Mouse (Mus musculus) heart, postnatal 4 days (tissue): ENCODE measurements at regions not wholly inside any gene's neighbourhood (a gene's known extent, or its start where the extent isn't known, plus 50 kb on each side); places are given as distances from the start of the nearest gene placed in this dataset.
A peak's percentile ranks its signal among the peaks of the same experiment; 100 is the strongest.

Source experiments
- DNase-seq: peaks from one replicate; pipeline ENCODE4 v3.0.0; 2021

- no peak for DNase-seq
These were observed 114.4 kb downstream of the Sox2 start for GRCm38 (mm10) chr3:34764559-34764958.

- no peak for DNase-seq
These were observed 114.9 kb downstream of the Sox2 start for GRCm38 (mm10) chr3:34765151-34765550.

GRCm38 (mm10) chr3:34769818-34770217, 119.6 kb downstream of the Sox2 start:
- no peak for DNase-seq

- no peak for DNase-seq
These were observed 120.1 kb downstream of the Sox2 start for GRCm38 (mm10) chr3:34770271-34770670.

GRCm38 (mm10) chr3:34772035-34772434, 121.8 kb downstream of the Sox2 start:
- no peak for DNase-seq

- peak; percentile 25 for DNase-seq
These were observed 123.6 kb downstream of the Sox2 start for GRCm38 (mm10) chr3:34773678-34774425.

GRCm38 (mm10) chr3:34781770-34782169, 131.6 kb downstream of the Sox2 start:
- DNase-seq, result no peak

- no peak for DNase-seq
These were observed 133.2 kb downstream of the Sox2 start for GRCm38 (mm10) chr3:34783398-34783797.

- no peak for DNase-seq
These were observed 137.0 kb downstream of the Sox2 start for GRCm38 (mm10) chr3:34787211-34787610.

- peak; percentile 52 for DNase-seq
These were observed 145.1 kb downstream of the Sox2 start for GRCm38 (mm10) chr3:34795103-34795983.

- DNase-seq, result no peak
These were observed 145.7 kb downstream of the Sox2 start for GRCm38 (mm10) chr3:34795984-34796266.

GRCm38 (mm10) chr3:34808833-34809232, 158.6 kb downstream of the Sox2 start:
- DNase-seq, result no peak

- no peak for DNase-seq
These were observed 161.5 kb downstream of the Sox2 start for GRCm38 (mm10) chr3:34811753-34812152.

- DNase-seq, result no peak
These were observed 162.9 kb downstream of the Sox2 start for GRCm38 (mm10) chr3:34813046-34813625.

- DNase-seq, result no peak
These were observed 174.8 kb downstream of the Sox2 start for GRCm38 (mm10) chr3:34825036-34825435.

- no peak for DNase-seq
These were observed 176.2 kb downstream of the Sox2 start for GRCm38 (mm10) chr3:34826396-34826795.

- no peak for DNase-seq
These were observed 178.4 kb downstream of the Sox2 start for GRCm38 (mm10) chr3:34828453-34829206.

- no peak for DNase-seq
These were observed 186.6 kb downstream of the Sox2 start for GRCm38 (mm10) chr3:34836741-34837267.

- no peak for DNase-seq
These were observed 187.6 kb downstream of the Sox2 start for GRCm38 (mm10) chr3:34837644-34838332.

GRCm38 (mm10) chr3:34860877-34861649, 210.9 kb downstream of the Sox2 start:
- no peak for DNase-seq
